Mouse (Mus musculus) CH12.LX (cell line): ENCODE results near the gene Fars2. TPM values are rescaled to one million over a fixed set of nuclear protein-coding genes. Genes with fewer than 3 reads are reported as not detected.

Experiments used
- DNase-seq: peaks from one replicate; pipeline ENCODE4 v3.0.0-alpha.2; 2013; ENCODE audit errors: extremely low read depth
- H3K27ac ChIP-seq: 2 replicates; pipeline ENCODE4 v1.5.1; 2012; ENCODE audit warnings: low read depth, mild to moderate bottlenecking, control low read depth, moderate library complexity; ENCODE audit not compliant: insufficient read depth
- H3K27me3 ChIP-seq: replicated peaks from 2 replicates; pipeline ENCODE3; 2012; ENCODE audit warnings: inconsistent platforms
- H3K36me3 ChIP-seq, 2 experiments: replicated peaks in 1 of 2; 2 replicates each; pipeline versions ENCODE3 to v1.6.1; 2012; ENCODE audit warnings: inconsistent platforms in 1 of 2, low read length in 1 of 2, mild to moderate bottlenecking in 1 of 2, mixed read lengths in 1 of 2, moderate library complexity in 1 of 2; ENCODE audit not compliant: control insufficient read depth in 1 of 2, insufficient read depth in 1 of 2
- H3K4me1 ChIP-seq, 2 experiments: 2 replicates each; pipeline ENCODE4 v1.6.1; 2012; ENCODE audit warnings: inconsistent platforms in 1 of 2, moderate library complexity in 1 of 2; ENCODE audit not compliant: insufficient read depth in 2 of 2, control insufficient read depth in 1 of 2
- H3K4me2 ChIP-seq: 2 replicates; pipeline ENCODE4 v1.6.1; 2012; ENCODE audit warnings: low read depth, mild to moderate bottlenecking, control low read depth; ENCODE audit not compliant: poor library complexity, insufficient read depth, severe bottlenecking
- H3K4me3 ChIP-seq, 3 experiments: fragments of 150-350 bp in 1 of 3; sonication (generic) in 1 of 3; replicated peaks in 1 of 3; 2 replicates each; pipeline versions ENCODE3 to v1.5.1; 2011 to 2012; ENCODE audit warnings: low read depth in 2 of 3, low read length in 2 of 3, mild to moderate bottlenecking in 2 of 3, moderate library complexity in 2 of 3, control low read depth in 1 of 3, improper control_type of control experiment in 1 of 3, inconsistent platforms in 1 of 3, mixed read lengths in 1 of 3; ENCODE audit not compliant: poor library complexity in 1 of 3
- H3K79me2 ChIP-seq: replicated peaks from 2 replicates; pipeline ENCODE4 v1.6.1; 2012; ENCODE audit warnings: mild to moderate bottlenecking, moderate library complexity; ENCODE audit not compliant: control insufficient read depth, poor library complexity, insufficient read depth, severe bottlenecking; ENCODE audit errors: extremely low read depth
- H3K9ac ChIP-seq: 2 replicates; pipeline ENCODE4 v1.6.1; 2012; ENCODE audit warnings: low read depth, mild to moderate bottlenecking, control low read depth, moderate library complexity; ENCODE audit not compliant: insufficient read depth
- H3K9me3 ChIP-seq: replicated peaks from 2 replicates; pipeline ENCODE3; 2012; ENCODE audit warnings: low read length, inconsistent platforms, mixed read lengths
- BHLHE40 ChIP-seq: IDR thresholded peaks from 2 replicates; pipeline ENCODE4 v1.6.1; 2011; ENCODE audit warnings: mild to moderate bottlenecking, low read depth, low read length, improper control_type of control experiment
- CHD1 ChIP-seq: IDR thresholded peaks from 2 replicates; pipeline ENCODE4 v1.6.1; 2012; ENCODE audit warnings: low read depth, low read length, improper control_type of control experiment, inconsistent platforms
- CHD2 ChIP-seq: IDR thresholded peaks from 2 replicates; pipeline ENCODE4 v1.6.1; 2011; ENCODE audit warnings: low read length, improper control_type of control experiment
- CTCF ChIP-seq, 2 experiments: IDR thresholded peaks in 1 of 2; conservative IDR thresholded peaks in 1 of 2; 2 replicates each; pipeline ENCODE4 v1.5.1; 2011 to 2012; ENCODE audit warnings: low read depth in 2 of 2, low read length in 2 of 2, improper control_type of control experiment in 1 of 2, inconsistent platforms in 1 of 2, mild to moderate bottlenecking in 1 of 2, moderate library complexity in 1 of 2
- ELF1 ChIP-seq: IDR thresholded peaks from 2 replicates; pipeline ENCODE4 v1.6.1; 2014; ENCODE audit warnings: low read depth, mild to moderate bottlenecking, inconsistent platforms, low read length, improper control_type of control experiment
- ETS1 ChIP-seq: conservative IDR thresholded peaks from 2 replicates; pipeline ENCODE4 v1.6.1; 2012; ENCODE audit warnings: low read depth, mild to moderate bottlenecking, inconsistent platforms, low read length, improper control_type of control experiment, moderate library complexity
- GABPA ChIP-seq: IDR thresholded peaks from 2 replicates; pipeline ENCODE4 v1.6.1; 2012; ENCODE audit warnings: low read depth, low read length, improper control_type of control experiment, inconsistent platforms; ENCODE audit not compliant: insufficient replicate concordance
- HCFC1 ChIP-seq: IDR thresholded peaks from 2 replicates; pipeline ENCODE4 v1.6.1; 2012; ENCODE audit warnings: low read depth, mild to moderate bottlenecking, inconsistent platforms, low read length, improper control_type of control experiment
- IRF4 ChIP-seq: IDR thresholded peaks from 2 replicates; pipeline ENCODE4 v1.6.1; 2014; ENCODE audit warnings: low read depth, mild to moderate bottlenecking, inconsistent platforms, low read length, improper control_type of control experiment
- JUND ChIP-seq: conservative IDR thresholded peaks from 2 replicates; pipeline ENCODE4 v1.6.1; 2011; ENCODE audit warnings: low read depth, low read length, improper control_type of control experiment
- MAFK ChIP-seq: IDR thresholded peaks from 2 replicates; pipeline ENCODE4 v1.6.1; 2011; ENCODE audit warnings: low read length, improper control_type of control experiment; ENCODE audit not compliant: insufficient replicate concordance
- MAX ChIP-seq: IDR thresholded peaks from 2 replicates; pipeline ENCODE4 v1.6.1; 2011; ENCODE audit warnings: low read length, improper control_type of control experiment
- MAZ ChIP-seq: IDR thresholded peaks from 2 replicates; pipeline ENCODE4 v1.6.1; 2012; ENCODE audit warnings: low read depth, mild to moderate bottlenecking, inconsistent platforms, low read length, improper control_type of control experiment, moderate library complexity
- MEF2A ChIP-seq: IDR thresholded peaks from 2 replicates; pipeline ENCODE4 v1.6.1; 2014; ENCODE audit warnings: low read depth, mild to moderate bottlenecking, inconsistent platforms, low read length, improper control_type of control experiment, borderline replicate concordance
- NELFE ChIP-seq: IDR thresholded peaks from 2 replicates; pipeline ENCODE4 v1.6.1; 2011; ENCODE audit warnings: low read depth, low read length, improper control_type of control experiment
- PAX5 ChIP-seq: IDR thresholded peaks from 2 replicates; pipeline ENCODE4 v1.6.1; 2012; ENCODE audit warnings: low read length, inconsistent platforms, mixed read lengths
- RAD21 ChIP-seq: IDR thresholded peaks from 2 replicates; pipeline ENCODE4 v1.6.1; 2011; ENCODE audit warnings: low read depth, mild to moderate bottlenecking, low read length, improper control_type of control experiment, moderate library complexity
- RCOR1 ChIP-seq: conservative IDR thresholded peaks from 2 replicates; pipeline ENCODE4 v1.6.1; 2012; ENCODE audit warnings: low read depth, mild to moderate bottlenecking, inconsistent platforms, low read length, improper control_type of control experiment
- SIN3A ChIP-seq: IDR thresholded peaks from 2 replicates; pipeline ENCODE4 v1.6.1; 2012; ENCODE audit warnings: low read length, improper control_type of control experiment, inconsistent platforms
- SMC3 ChIP-seq: IDR thresholded peaks from 2 replicates; pipeline ENCODE4 v1.6.1; 2011; ENCODE audit warnings: low read depth, low read length, improper control_type of control experiment
- UBTF ChIP-seq: IDR thresholded peaks from 2 replicates; pipeline ENCODE4 v1.6.1; 2012; ENCODE audit warnings: low read depth, mild to moderate bottlenecking, inconsistent platforms, low read length, improper control_type of control experiment, moderate library complexity
- USF1 ChIP-seq: IDR thresholded peaks from 2 replicates; pipeline ENCODE4 v1.6.1; 2014; ENCODE audit warnings: low read depth, mild to moderate bottlenecking, inconsistent platforms, low read length, improper control_type of control experiment
- USF2 ChIP-seq: conservative IDR thresholded peaks from 2 replicates; pipeline ENCODE4 v1.6.1; 2011; ENCODE audit warnings: low read depth, low read length, improper control_type of control experiment
- ZMIZ1 ChIP-seq: IDR thresholded peaks from 2 replicates; pipeline ENCODE4 v1.6.1; 2012; ENCODE audit warnings: low read depth, mild to moderate bottlenecking, inconsistent platforms, low read length, improper control_type of control experiment
- ZNF384 ChIP-seq: IDR thresholded peaks from 2 replicates; pipeline ENCODE4 v1.6.1; 2012; ENCODE audit warnings: low read depth, low read length, improper control_type of control experiment, inconsistent platforms
- dilution Hi-C: fragments of 300-500 bp; cut with MboI; formaldehyde crosslinking; loops from 2 replicates; pipeline ENCODE4 v1.14.3; 2020; ENCODE audit warnings: low sequenced_read_pairs; ENCODE audit not compliant: extremely low pct_unique_long_range_greater_than_20kb, extremely low pct_ligation_motif_present
- in situ Hi-C: fragments of 300-500 bp; cut with MboI; formaldehyde crosslinking; loops from 3 replicates; pipeline ENCODE4 v1.14.3; 2019; ENCODE audit warnings: low sequenced_read_pairs, low pct_ligation_motif_present, low pct_unique_long_range_greater_than_20kb, mixed read lengths
- polyA plus RNA-seq: library from polyadenylated mRNA; unstranded; fragments of >175 nt; gene quantifications from 2 replicates; pipeline ENCODE4 v1.2.1, GENCODE M21; 2012; ENCODE audit warnings: low read depth; ENCODE audit not compliant: insufficient read length
- total RNA-seq, 2 experiments: library from RNA; depleted of rRNA; stranded (reverse); fragments of 300-350 nt in 1 of 2; fragments of >200 nt in 1 of 2; gene quantifications; 2 replicates each; pipeline ENCODE4 v1.2.3; 2012 to 2014

Gene Fars2
- total and polyA plus RNA-seq, 3 experiments = 30.2 to 47.7 (median 46.4) TPM

DNA sequence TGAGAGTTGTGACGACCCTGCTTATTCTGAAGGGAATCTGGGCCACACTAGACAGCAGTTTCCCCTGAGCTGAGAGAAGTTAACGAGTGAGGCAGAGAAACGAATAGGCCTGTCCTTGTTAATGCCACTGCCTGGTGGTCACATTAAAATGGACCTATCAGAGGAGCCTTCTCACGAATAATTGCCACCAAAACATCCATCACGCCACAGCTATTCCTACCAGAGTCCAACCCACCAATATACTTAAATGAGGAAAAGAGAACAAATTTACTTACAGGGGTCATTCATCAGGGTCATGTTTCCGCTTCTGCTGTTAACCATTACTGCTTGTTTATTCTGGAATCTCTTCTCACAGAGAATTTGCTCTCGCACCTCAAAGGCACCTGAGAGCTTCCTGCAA lies 531.0 kb downstream of the Fars2 start:
- Histone ChIP-seq H3K9ac (no peak overlapping the region), H3K27ac (no peak overlapping the region), H3K4me3 (no peak overlapping the region), H3K36me3 (no peaks in the 10 kb centered on the region), H3K4me1 (no peaks in the 10 kb centered on the region), H3K9me3 (no peaks in the 10 kb centered on the region), H3K79me2 (no peaks in the 10 kb centered on the region), H3K4me2 (no peak overlapping the region), H3K27me3 (no peaks in the 10 kb centered on the region)
- TF ChIP-seq MEF2A (no peak), ZNF384 (no peak), MAZ (no peak), MAX (no peak)
- dilution Hi-C loops (no loop called here), in situ Hi-C loops (no loop called here)
- no peak for DNase-seq

DNA sequence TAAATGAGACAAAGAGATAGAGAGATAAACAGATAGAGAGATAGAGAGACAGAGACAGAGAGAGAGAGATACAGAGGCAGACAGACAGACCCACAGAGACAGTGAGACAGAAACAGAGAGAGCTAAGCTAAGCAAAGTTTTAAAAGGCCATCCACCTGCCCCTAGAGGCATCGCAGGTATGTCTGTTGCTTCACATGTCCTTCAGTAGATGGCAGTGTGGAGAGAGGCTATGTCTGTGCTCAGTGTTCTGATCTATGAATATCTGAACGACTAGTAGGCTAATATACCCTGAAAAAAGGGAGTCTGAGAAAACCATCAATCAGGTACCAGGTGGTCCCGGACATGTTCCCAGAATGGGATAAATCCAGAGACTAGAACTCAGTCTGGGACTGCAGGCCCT lies 537.0 kb downstream of the Fars2 start:
- in situ Hi-C loops = no loop called here
- Histone ChIP-seq H3K9ac (no peak overlapping the region), H3K27ac (no peak overlapping the region), H3K4me1 (peaks cover 0 to 5% of the 10 kb centered on the region in 2 experiments; a peak in 1 of 4 replicates), H3K27me3 (no peaks in the 10 kb centered on the region), H3K4me3 (no peak overlapping the region), H3K9me3 (no peaks in the 10 kb centered on the region), H3K79me2 (no peaks in the 10 kb centered on the region), H3K36me3 (no peaks in the 10 kb centered on the region), H3K4me2 (no peak overlapping the region)
- TF ChIP-seq CTCF (conservative IDR thresholded peaks at IDR 0.05 in 1 of 2, IDR thresholded peaks at IDR 0.05 in 1 of 2; ENCODE audit: low read depth in 2 of 2, low read length in 2 of 2) (peak in 1 of 2 experiments; percentile 64; a peak in 3 of 4 replicates), GABPA (no peak), NELFE (no peak), CHD1 (no peak), ZMIZ1 (no peak), RAD21 (peak; percentile 41), HCFC1 (no peak), USF2 (no peak), CHD2 (no peak), PAX5 (no peak), MAFK (no peak), SMC3 (peak; percentile 47)
- peak; percentile 21 for DNase-seq
- dilution Hi-C loops = no loop called here

DNA sequence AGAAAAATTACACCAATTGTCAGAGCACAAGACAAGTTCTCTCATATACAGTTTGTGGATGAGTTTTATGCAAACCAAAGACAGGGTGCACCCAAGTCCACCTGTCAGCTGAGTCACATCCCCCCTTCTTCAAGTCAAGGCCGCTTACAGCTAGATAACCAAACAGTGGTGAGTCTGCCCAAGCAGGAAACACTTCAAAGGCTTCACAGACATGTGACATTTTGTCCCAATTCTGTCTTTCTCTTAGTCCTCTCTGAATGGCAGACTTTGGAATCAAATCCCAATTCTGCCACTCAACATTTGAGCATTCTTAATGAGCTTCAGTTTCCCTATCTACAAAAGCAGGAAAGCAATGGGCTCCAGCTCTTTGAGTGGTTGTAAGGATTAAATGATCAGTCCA lies 562.1 kb downstream of the Fars2 start:
- no peak for DNase-seq
- no peaks in the 10 kb centered on the region for H3K27me3 ChIP-seq
- H3K9me3 ChIP-seq = no peaks in the 10 kb centered on the region
- H3K4me3 ChIP-seq = no peak overlapping the region
- H3K27ac ChIP-seq = no peak overlapping the region
- no peak overlapping the region for H3K9ac ChIP-seq
- no peaks in the 10 kb centered on the region for H3K36me3 ChIP-seq
- in situ Hi-C loops (no loop called here), dilution Hi-C loops (no loop called here)
- no peak overlapping the region for H3K4me2 ChIP-seq
- H3K4me1 ChIP-seq = peaks cover 0 to 3% of the 10 kb centered on the region in 2 experiments; a peak in 2 of 4 replicates
- no peaks in the 10 kb centered on the region for H3K79me2 ChIP-seq
- TF ChIP-seq USF2 (no peak), CHD1 (no peak), SIN3A (no peak), JUND (no peak), RCOR1 (no peak), MAFK (no peak), USF1 (no peak), SMC3 (no peak), ZNF384 (no peak), MAX (no peak), IRF4 (no peak), BHLHE40 (no peak), ETS1 (no peak), ELF1 (no peak), NELFE (no peak), UBTF (no peak)
